Mouse (Mus musculus): Measurements from ENCODE around the gene Klrc2. TPM values are rescaled to one million over a fixed set of nuclear protein-coding genes. Genes with fewer than 3 reads are reported as not detected.
"Not testable (repeated sequence)": the region's sequence is repeated elsewhere in the genome, so short reads cannot be mapped to it uniquely, and the experiment has no call there.

The Klrc2 gene
- not detected in 2 replicates for polyA plus RNA-seq (2014; fragmentation: Nextera tagmentation; extraction: Ambion mirVana)

GRCm38 (mm10) chr6:129660589-129660988 lies at the start of gene Klrc2:
Klrc2 (minus strand) TSS chr6:129660689.
- H3K27me3 ChIP-seq (ENCODE audit: control insufficient read depth, insufficient read depth, low read length); H3K4me1 ChIP-seq (ENCODE audit: control insufficient read depth, insufficient read depth, low read length); H3K4me2 ChIP-seq (ENCODE audit: low read depth, low read length); H3K27ac ChIP-seq (ENCODE audit: low read depth, low read length); H3K9ac ChIP-seq (replicated peaks; ENCODE audit: low read depth, low read length); H3K36me3 ChIP-seq (ENCODE audit: control insufficient read depth, insufficient read depth, low read length); H3K4me3 ChIP-seq (ENCODE audit: low read depth, low read length); H3K9me3 ChIP-seq (ENCODE audit: control insufficient read depth, low read length); ATAC-seq (ENCODE audit: low read depth): not testable (repeated sequence)
- 77% methylated on average over 4 of the region's 4 CpGs for WGBS

DNA sequence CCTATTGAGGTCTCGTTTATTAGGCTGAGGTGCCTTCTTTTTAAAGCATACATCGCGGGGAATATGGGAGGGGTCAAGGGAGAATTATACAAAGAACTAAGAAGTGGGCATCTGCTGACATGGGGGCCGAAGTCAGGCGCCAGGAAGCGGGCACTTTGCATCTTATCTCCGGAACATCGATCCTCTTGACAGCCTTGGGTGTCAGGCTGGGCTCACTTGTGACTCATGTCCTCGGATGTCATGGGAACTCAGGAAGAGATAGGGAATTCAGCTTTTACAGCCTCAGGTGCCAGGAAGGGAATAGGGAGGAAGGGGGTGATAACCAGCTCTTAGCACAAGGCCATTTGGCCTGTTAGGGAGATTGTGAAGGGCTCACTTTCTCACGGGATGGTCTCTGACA lies 30.9 kb upstream of the Klrc2 start:
- H3K36me3 ChIP-seq (ENCODE audit: control insufficient read depth, insufficient read depth, low read length); ATAC-seq (ENCODE audit: low read depth); H3K4me3 ChIP-seq (ENCODE audit: low read depth, low read length); H3K4me1 ChIP-seq (ENCODE audit: control insufficient read depth, insufficient read depth, low read length); H3K4me2 ChIP-seq (ENCODE audit: low read depth, low read length); H3K9ac ChIP-seq (replicated peaks; ENCODE audit: low read depth, low read length); H3K27ac ChIP-seq (ENCODE audit: low read depth, low read length); H3K9me3 ChIP-seq (ENCODE audit: control insufficient read depth, low read length); H3K27me3 ChIP-seq (ENCODE audit: control insufficient read depth, insufficient read depth, low read length): not testable (repeated sequence)
- WGBS: 82% methylated on average over 10 of the region's 10 CpGs

DNA sequence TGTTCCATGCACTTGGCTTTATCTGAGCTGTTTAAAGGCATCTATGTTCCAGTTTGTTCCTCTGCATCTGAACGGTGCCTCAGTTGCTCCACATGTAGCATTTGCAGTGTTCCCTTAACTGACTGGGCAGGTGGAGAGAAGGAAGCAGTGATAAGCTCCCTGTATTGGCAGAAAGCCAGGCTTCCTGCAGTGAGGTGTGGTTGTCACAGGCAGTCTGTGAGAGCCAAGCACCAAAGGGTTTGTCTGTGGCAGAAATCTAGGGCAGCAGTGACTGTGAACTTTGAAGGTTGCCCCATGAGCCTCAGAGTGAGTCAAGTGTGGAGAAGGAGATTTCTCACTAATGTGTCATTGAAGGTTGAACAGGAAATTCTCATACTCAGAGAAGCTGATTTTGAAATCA lies 19.9 kb upstream of the Klrc2 start:
- H3K36me3 ChIP-seq (ENCODE audit: control insufficient read depth, insufficient read depth, low read length): no peaks in the 10 kb centered on the region
- no peaks in the 10 kb centered on the region for H3K27me3 ChIP-seq (ENCODE audit: control insufficient read depth, insufficient read depth, low read length)
- no peak for ATAC-seq (ENCODE audit: low read depth)

GRCm38 (mm10) chr6:129678873-129679272 lies 18.4 kb upstream of the Klrc2 start, which contains the start of gene Klrc1:
Klrc1 (minus strand) TSS chr6:129678973.
- H3K4me1 ChIP-seq (ENCODE audit: control insufficient read depth, insufficient read depth, low read length): no peaks in the 10 kb centered on the region
- H3K27ac ChIP-seq (ENCODE audit: low read depth, low read length): no peak within 1 kb of the TSS
- no peak within 1 kb of the TSS for H3K9ac ChIP-seq (replicated peaks; ENCODE audit: low read depth, low read length)
- no peak for ATAC-seq (ENCODE audit: low read depth)
- WGBS: 86% methylated on average over 3 of the region's 3 CpGs
- no peaks in the 10 kb centered on the region for H3K27me3 ChIP-seq (ENCODE audit: control insufficient read depth, insufficient read depth, low read length)
- H3K4me2 ChIP-seq (ENCODE audit: low read depth, low read length): no peak within 1 kb of the TSS
- H3K9me3 ChIP-seq (ENCODE audit: control insufficient read depth, low read length): no peaks in the 10 kb centered on the region
- H3K36me3 ChIP-seq (ENCODE audit: control insufficient read depth, insufficient read depth, low read length): no peaks in the 10 kb centered on the region
- no peak within 1 kb of the TSS for H3K4me3 ChIP-seq (ENCODE audit: low read depth, low read length)

More for the DNA sequence above, 19.9 kb upstream of the Klrc2 start:
- Histone ChIP-seq H3K4me1 (ENCODE audit: control insufficient read depth, insufficient read depth, low read length) (no peaks in the 10 kb centered on the region), H3K9ac (replicated peaks; ENCODE audit: low read depth, low read length) (no peak overlapping the region), H3K4me3 (ENCODE audit: low read depth, low read length) (no peak overlapping the region), H3K27ac (ENCODE audit: low read depth, low read length) (no peak overlapping the region), H3K9me3 (ENCODE audit: control insufficient read depth, low read length) (no peaks in the 10 kb centered on the region), H3K4me2 (ENCODE audit: low read depth, low read length) (no peak overlapping the region)
- 65% methylated on average over 1 of the region's 1 CpGs for WGBS

DNA sequence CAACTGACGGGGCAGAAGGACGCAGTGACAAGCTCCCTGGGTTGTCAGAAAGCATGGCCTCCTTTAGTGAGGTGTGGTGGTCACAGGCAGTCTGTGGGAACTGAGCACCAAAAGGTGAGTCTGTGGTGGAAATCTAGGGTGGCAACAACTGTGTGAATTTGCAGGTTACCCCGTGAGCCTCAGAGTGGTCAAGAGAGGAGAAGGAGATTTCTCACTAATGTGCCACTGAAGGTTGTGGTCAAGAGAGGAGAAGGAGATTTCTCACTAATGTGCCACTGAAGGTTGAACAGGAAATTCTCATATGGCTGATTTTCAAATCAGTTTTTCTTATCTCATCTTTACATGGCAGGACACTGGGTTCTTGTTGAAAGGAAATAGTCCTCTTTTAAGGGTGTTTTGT lies 812 bp upstream of the Klrc2 start:
- ATAC-seq (ENCODE audit: low read depth); H3K9ac ChIP-seq (replicated peaks; ENCODE audit: low read depth, low read length); H3K27ac ChIP-seq (ENCODE audit: low read depth, low read length); H3K4me1 ChIP-seq (ENCODE audit: control insufficient read depth, insufficient read depth, low read length); H3K27me3 ChIP-seq (ENCODE audit: control insufficient read depth, insufficient read depth, low read length); H3K36me3 ChIP-seq (ENCODE audit: control insufficient read depth, insufficient read depth, low read length); H3K4me3 ChIP-seq (ENCODE audit: low read depth, low read length); H3K9me3 ChIP-seq (ENCODE audit: control insufficient read depth, low read length); H3K4me2 ChIP-seq (ENCODE audit: low read depth, low read length): not testable (repeated sequence)
- no CpG with 5 or more reads among the region's 3 CpGs for WGBS

DNA sequence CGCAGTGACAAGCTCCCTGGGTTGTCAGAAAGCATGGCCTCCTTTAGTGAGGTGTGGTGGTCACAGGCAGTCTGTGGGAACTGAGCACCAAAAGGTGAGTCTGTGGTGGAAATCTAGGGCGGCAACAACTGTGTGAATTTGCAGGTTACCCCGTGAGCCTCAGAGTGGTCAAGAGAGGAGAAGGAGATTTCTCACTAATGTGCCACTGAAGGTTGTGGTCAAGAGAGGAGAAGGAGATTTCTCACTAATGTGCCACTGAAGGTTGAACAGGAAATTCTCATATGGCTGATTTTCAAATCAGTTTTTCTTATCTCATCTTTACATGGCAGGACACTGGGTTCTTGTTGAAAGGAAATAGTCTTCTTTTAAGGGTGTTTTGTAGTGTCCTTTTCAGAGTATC lies 16.4 kb downstream of the Klrc2 start:
- H3K27ac ChIP-seq (ENCODE audit: low read depth, low read length); H3K4me1 ChIP-seq (ENCODE audit: control insufficient read depth, insufficient read depth, low read length); H3K4me2 ChIP-seq (ENCODE audit: low read depth, low read length); H3K9me3 ChIP-seq (ENCODE audit: control insufficient read depth, low read length); H3K9ac ChIP-seq (replicated peaks; ENCODE audit: low read depth, low read length); H3K36me3 ChIP-seq (ENCODE audit: control insufficient read depth, insufficient read depth, low read length); H3K4me3 ChIP-seq (ENCODE audit: low read depth, low read length); H3K27me3 ChIP-seq (ENCODE audit: control insufficient read depth, insufficient read depth, low read length); ATAC-seq (ENCODE audit: low read depth): not testable (repeated sequence)
- WGBS: 100% methylated on average over 1 of the region's 3 CpGs

DNA sequence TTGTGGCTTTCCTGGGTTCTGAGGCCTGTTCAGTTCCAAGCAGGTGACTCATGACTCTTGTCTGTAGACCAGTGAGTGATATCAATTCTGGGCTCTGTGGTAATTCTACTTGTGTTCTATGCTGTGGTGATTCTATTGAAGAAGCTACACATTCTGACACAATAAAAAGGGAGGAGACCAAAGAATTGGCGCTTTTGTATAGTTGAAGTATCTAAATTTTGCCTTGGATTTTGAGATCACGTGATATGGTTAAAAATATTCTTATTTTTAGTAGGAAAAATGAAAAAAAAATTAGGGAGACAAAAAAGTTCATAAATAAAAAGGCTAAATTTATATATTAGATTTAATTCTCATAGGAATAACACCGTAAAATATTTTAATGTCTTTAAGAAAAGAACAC lies 17.3 kb downstream of the Klrc2 start, which contains the start of gene Klrc3:
Gene Klrc3, minus strand, starts transcription at position 101 of the 400 bp plus-strand sequence.
- not testable (repeated sequence) for H3K4me3 ChIP-seq (ENCODE audit: low read depth, low read length); H3K9ac ChIP-seq (replicated peaks; ENCODE audit: low read depth, low read length); H3K27ac ChIP-seq (ENCODE audit: low read depth, low read length); H3K36me3 ChIP-seq (ENCODE audit: control insufficient read depth, insufficient read depth, low read length); H3K4me2 ChIP-seq (ENCODE audit: low read depth, low read length); H3K27me3 ChIP-seq (ENCODE audit: control insufficient read depth, insufficient read depth, low read length); ATAC-seq (ENCODE audit: low read depth); H3K9me3 ChIP-seq (ENCODE audit: control insufficient read depth, low read length); H3K4me1 ChIP-seq (ENCODE audit: control insufficient read depth, insufficient read depth, low read length)
- WGBS: 89% methylated on average over 3 of the region's 3 CpGs

- H3K9ac ChIP-seq (replicated peaks; ENCODE audit: low read depth, low read length); H3K27ac ChIP-seq (ENCODE audit: low read depth, low read length); H3K4me2 ChIP-seq (ENCODE audit: low read depth, low read length); H3K36me3 ChIP-seq (ENCODE audit: control insufficient read depth, insufficient read depth, low read length); H3K4me3 ChIP-seq (ENCODE audit: low read depth, low read length); ATAC-seq (ENCODE audit: low read depth); H3K4me1 ChIP-seq (ENCODE audit: control insufficient read depth, insufficient read depth, low read length); H3K9me3 ChIP-seq (ENCODE audit: control insufficient read depth, low read length); H3K27me3 ChIP-seq (ENCODE audit: control insufficient read depth, insufficient read depth, low read length): not testable (repeated sequence)
- WGBS: 90% methylated on average over 2 of the region's 2 CpGs
These were observed 29.4 kb downstream of the Klrc2 start for GRCm38 (mm10) chr6:129631046-129631445.

GRCm38 (mm10) chr6:129623735-129624134 lies 36.8 kb downstream of the Klrc2 start, which contains the start of gene Klrk1:
Klrk1 (minus strand) TSS chr6:129623864.
- no peaks in the 10 kb centered on the region for H3K4me1 ChIP-seq (ENCODE audit: control insufficient read depth, insufficient read depth, low read length)
- no peak within 1 kb of the TSS for H3K4me2 ChIP-seq (ENCODE audit: low read depth, low read length)
- no peak within 1 kb of the TSS for H3K4me3 ChIP-seq (ENCODE audit: low read depth, low read length)
- no peak within 1 kb of the TSS for H3K27ac ChIP-seq (ENCODE audit: low read depth, low read length)
- no peaks in the 10 kb centered on the region for H3K36me3 ChIP-seq (ENCODE audit: control insufficient read depth, insufficient read depth, low read length)
- no peak within 1 kb of the TSS for H3K9ac ChIP-seq (replicated peaks; ENCODE audit: low read depth, low read length)
- 86% methylated on average over 4 of the region's 4 CpGs for WGBS
- no peaks in the 10 kb centered on the region for H3K9me3 ChIP-seq (ENCODE audit: control insufficient read depth, low read length)
- no peaks in the 10 kb centered on the region for H3K27me3 ChIP-seq (ENCODE audit: control insufficient read depth, insufficient read depth, low read length)
- ATAC-seq (ENCODE audit: low read depth): no peak

- no peak for ATAC-seq (ENCODE audit: low read depth)
- Histone ChIP-seq H3K4me1 (ENCODE audit: control insufficient read depth, insufficient read depth, low read length) (no peaks in the 10 kb centered on the region), H3K9ac (replicated peaks; ENCODE audit: low read depth, low read length) (no peak overlapping the region), H3K4me3 (ENCODE audit: low read depth, low read length) (no peak overlapping the region), H3K4me2 (ENCODE audit: low read depth, low read length) (no peak overlapping the region), H3K36me3 (ENCODE audit: control insufficient read depth, insufficient read depth, low read length) (no peaks in the 10 kb centered on the region), H3K9me3 (ENCODE audit: control insufficient read depth, low read length) (no peaks in the 10 kb centered on the region), H3K27ac (ENCODE audit: low read depth, low read length) (no peak overlapping the region), H3K27me3 (ENCODE audit: control insufficient read depth, insufficient read depth, low read length) (no peaks in the 10 kb centered on the region)
These were observed 52.1 kb downstream of the Klrc2 start for GRCm38 (mm10) chr6:129608372-129608771.

All from neural tube, embryonic 14.5 days (tissue).